Mouse (Mus musculus) erythroblast, embryonic 14.5 days (primary cell): Measurements from ENCODE around the gene Sema3c. TPM values are rescaled to one million over a fixed set of nuclear protein-coding genes. Genes with fewer than 3 reads are reported as not detected.

ENCODE experiments used
- H3K27me3 ChIP-seq: 2 replicates; pipeline ENCODE4 v1.6.1; 2012; ENCODE audit warnings: inconsistent platforms; ENCODE audit not compliant: control insufficient read depth
- H3K36me3 ChIP-seq: 2 replicates; pipeline ENCODE4 v1.6.1; 2012; ENCODE audit warnings: mild to moderate bottlenecking, inconsistent platforms; ENCODE audit not compliant: control insufficient read depth
- H3K4me1 ChIP-seq: 2 replicates; pipeline ENCODE4 v1.6.1; 2012; ENCODE audit warnings: inconsistent platforms; ENCODE audit not compliant: control insufficient read depth
- H3K4me3 ChIP-seq: replicated peaks from 2 replicates; pipeline ENCODE3; 2012; ENCODE audit warnings: moderate library complexity, mild to moderate bottlenecking, inconsistent platforms
- H3K9me3 ChIP-seq: 2 replicates; pipeline ENCODE4 v1.6.1; 2012; ENCODE audit warnings: low read length, inconsistent platforms, mixed read lengths; ENCODE audit not compliant: control insufficient read depth
- GATA1 ChIP-seq: IDR thresholded peaks from 2 replicates; pipeline ENCODE4 v1.6.1; 2012; ENCODE audit warnings: low read length, inconsistent platforms, mixed read lengths
- TAL1 ChIP-seq: IDR thresholded peaks from 3 replicates; pipeline ENCODE4 v1.6.1; 2012; ENCODE audit warnings: low read length, inconsistent platforms, mixed read lengths
- polyA plus RNA-seq: library from polyadenylated mRNA; stranded (reverse); fragments of >175 nt; gene quantifications from 2 replicates; pipeline ENCODE4 v1.2.3, GENCODE M21; 2012

Sema3c gene
- polyA plus RNA-seq, 1 experiment, result not detected

DNA sequence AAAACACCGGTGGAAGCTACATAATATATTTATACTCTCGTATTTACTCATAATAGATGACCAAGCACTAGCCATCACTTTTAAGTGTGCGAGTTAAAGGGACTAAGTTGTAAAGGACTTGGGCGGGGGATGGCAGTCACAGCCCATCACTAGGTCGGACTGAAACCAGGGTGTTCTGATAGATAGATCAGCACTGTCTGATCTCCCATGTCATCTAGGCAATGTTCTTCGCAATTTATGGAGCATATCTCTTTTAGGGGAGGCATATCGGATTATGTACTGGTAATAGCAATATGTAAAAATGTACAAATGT is 1.1 kb downstream of the Sema3c start:
- Histone ChIP-seq H3K9me3 (no peaks in the 10 kb centered on the region), H3K4me3 (no peak overlapping the region), H3K4me1 (no peaks in the 10 kb centered on the region), H3K27me3 (peaks cover 27% of the 10 kb centered on the region), H3K36me3 (no peaks in the 10 kb centered on the region)
- TF ChIP-seq TAL1 (no peak), GATA1 (no peak)

- no peaks in the 10 kb centered on the region for H3K36me3 ChIP-seq
- H3K9me3 ChIP-seq, result no peaks in the 10 kb centered on the region
- peaks cover 27% of the 10 kb centered on the region for H3K27me3 ChIP-seq
- no peak overlapping the region for H3K4me3 ChIP-seq
- TF ChIP-seq TAL1 (no peak), GATA1 (no peak)
- no peaks in the 10 kb centered on the region for H3K4me1 ChIP-seq
These were observed 2.0 kb downstream of the Sema3c start for GRCm38 (mm10) chr5:17576069-17576468.

GRCm38 (mm10) chr5:17582047-17582515 is 8.0 kb downstream of the Sema3c start:
- Histone ChIP-seq H3K36me3 (no peaks in the 10 kb centered on the region), H3K4me1 (no peaks in the 10 kb centered on the region), H3K9me3 (no peaks in the 10 kb centered on the region), H3K27me3 (no peaks in the 10 kb centered on the region), H3K4me3 (no peak overlapping the region)
- TF ChIP-seq GATA1, result no peak
- no peak for TF ChIP-seq TAL1

DNA sequence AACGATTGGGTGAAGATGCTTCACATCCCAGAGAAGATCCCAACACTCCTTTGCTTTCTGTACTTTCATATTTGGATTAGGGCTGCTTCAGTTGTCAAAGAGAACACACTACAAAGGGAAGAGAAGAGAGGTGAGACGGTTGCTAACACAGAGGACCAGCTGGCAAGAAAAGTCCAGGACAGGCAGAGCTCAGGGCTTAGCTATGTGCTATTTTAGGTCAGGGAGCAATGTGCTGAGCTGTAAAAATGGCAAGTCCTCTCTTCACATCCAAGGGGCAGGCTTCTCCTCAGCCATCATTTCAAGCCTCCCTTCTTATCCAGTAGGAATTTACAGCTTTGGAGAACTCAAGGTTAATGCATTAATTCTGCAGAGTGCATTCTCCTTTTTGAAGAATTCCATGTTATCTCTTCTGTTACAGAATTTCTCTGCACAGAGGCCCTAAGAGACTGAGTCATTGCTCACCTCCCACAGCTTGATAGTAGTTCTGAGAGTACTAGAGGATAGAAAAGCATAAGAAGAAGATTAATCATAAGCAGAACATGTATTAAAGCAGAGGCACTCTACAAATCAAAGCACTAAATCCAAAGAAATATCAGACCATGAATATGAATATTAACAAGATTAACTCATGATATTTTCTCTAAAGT is 10.3 kb downstream of the Sema3c start:
- Histone ChIP-seq H3K36me3 (no peaks in the 10 kb centered on the region), H3K4me1 (no peaks in the 10 kb centered on the region), H3K27me3 (no peaks in the 10 kb centered on the region), H3K4me3 (no peak overlapping the region), H3K9me3 (no peaks in the 10 kb centered on the region)
- TF ChIP-seq TAL1 (no peak), GATA1 (no peak)

- TF ChIP-seq GATA1 (no peak), TAL1 (no peak)
- Histone ChIP-seq H3K4me1 (no peaks in the 10 kb centered on the region), H3K4me3 (no peak overlapping the region), H3K36me3 (no peaks in the 10 kb centered on the region), H3K9me3 (no peaks in the 10 kb centered on the region), H3K27me3 (no peaks in the 10 kb centered on the region)
These were observed 12.6 kb downstream of the Sema3c start for GRCm38 (mm10) chr5:17586518-17587210.

DNA sequence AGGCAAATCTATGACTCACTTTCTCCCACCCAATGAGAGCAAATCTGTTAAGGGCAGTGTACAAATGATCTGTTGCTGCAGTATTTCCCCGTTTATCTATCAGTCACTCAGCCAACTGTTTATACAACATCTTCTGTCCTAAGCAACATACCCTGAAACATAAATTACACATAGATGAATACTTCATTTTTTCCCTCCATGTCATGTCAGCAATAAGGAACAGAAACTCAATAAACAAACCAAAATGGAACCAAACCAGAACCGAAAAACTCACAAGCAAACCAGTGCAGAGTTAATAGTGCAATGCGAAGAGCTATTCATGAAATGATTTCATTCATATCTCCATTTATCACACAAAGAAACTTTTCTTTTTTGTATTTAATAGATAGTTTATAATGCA is 17.8 kb downstream of the Sema3c start:
- no peak for TF ChIP-seq TAL1
- no peak for TF ChIP-seq GATA1
- no peaks in the 10 kb centered on the region for H3K4me1 ChIP-seq
- H3K36me3 ChIP-seq, result no peaks in the 10 kb centered on the region
- no peaks in the 10 kb centered on the region for H3K9me3 ChIP-seq
- no peaks in the 10 kb centered on the region for H3K27me3 ChIP-seq
- H3K4me3 ChIP-seq, result no peak overlapping the region

GRCm38 (mm10) chr5:17601700-17602099 is 27.6 kb downstream of the Sema3c start:
- H3K27me3 ChIP-seq, result no peaks in the 10 kb centered on the region
- no peaks in the 10 kb centered on the region for H3K4me1 ChIP-seq
- H3K4me3 ChIP-seq, result no peak overlapping the region
- H3K36me3 ChIP-seq, result no peaks in the 10 kb centered on the region
- no peak for TF ChIP-seq GATA1
- no peaks in the 10 kb centered on the region for H3K9me3 ChIP-seq

- Histone ChIP-seq H3K27me3 (no peaks in the 10 kb centered on the region), H3K9me3 (no peaks in the 10 kb centered on the region), H3K4me1 (no peaks in the 10 kb centered on the region), H3K4me3 (no peak overlapping the region), H3K36me3 (no peaks in the 10 kb centered on the region)
- no peak for TF ChIP-seq GATA1
These were observed 46.5 kb downstream of the Sema3c start for GRCm38 (mm10) chr5:17620619-17621018.

- Histone ChIP-seq H3K9me3 (no peaks in the 10 kb centered on the region), H3K4me1 (no peaks in the 10 kb centered on the region), H3K36me3 (no peaks in the 10 kb centered on the region), H3K27me3 (no peaks in the 10 kb centered on the region), H3K4me3 (no peak overlapping the region)
- TF ChIP-seq TAL1, result no peak
- TF ChIP-seq GATA1, result no peak
These were observed 48.5 kb downstream of the Sema3c start for GRCm38 (mm10) chr5:17622564-17622963.

- Histone ChIP-seq H3K4me1 (no peaks in the 10 kb centered on the region), H3K27me3 (no peaks in the 10 kb centered on the region), H3K9me3 (no peaks in the 10 kb centered on the region), H3K4me3 (no peak overlapping the region), H3K36me3 (no peaks in the 10 kb centered on the region)
- TF ChIP-seq TAL1 (no peak), GATA1 (no peak)
These were observed 54.5 kb downstream of the Sema3c start for GRCm38 (mm10) chr5:17628606-17629005.
